Mouse (Mus musculus) liver, embryonic 15.5 days (tissue): Measurements from ENCODE around the gene Gpr19. TPM values are rescaled to one million over a fixed set of nuclear protein-coding genes. Genes with fewer than 3 reads are reported as not detected.

Experiments used
- ATAC-seq: fragments of 200-750 bp; cut with Nextera tagmentation; 2 replicates; pipeline ENCODE4 v1.8.0; 2017; ENCODE audit warnings: moderate number of reproducible peaks, mild to moderate bottlenecking, moderate library complexity; ENCODE audit not compliant: insufficient read depth
- H3K27ac ChIP-seq: fragments of 300-500 bp; sonication (generic); replicated peaks from 2 replicates; pipeline ENCODE4 v1.5.1; 2015; ENCODE audit warnings: mild to moderate bottlenecking, inconsistent platforms
- H3K27me3 ChIP-seq: fragments of 300-500 bp; sonication (generic); 2 replicates; pipeline ENCODE4 v1.6.1; 2015; ENCODE audit warnings: mild to moderate bottlenecking, inconsistent platforms
- H3K36me3 ChIP-seq: fragments of 300-500 bp; sonication (generic); replicated peaks from 2 replicates; pipeline ENCODE4 v1.6.1; 2015; ENCODE audit warnings: moderate library complexity, mild to moderate bottlenecking, inconsistent platforms
- H3K4me1 ChIP-seq: fragments of 300-500 bp; sonication (generic); replicated peaks from 2 replicates; pipeline ENCODE4 v1.6.1; 2015; ENCODE audit warnings: inconsistent platforms
- H3K4me2 ChIP-seq: fragments of 300-500 bp; sonication (generic); 2 replicates; pipeline ENCODE4 v1.6.1; 2015; ENCODE audit warnings: moderate library complexity, mild to moderate bottlenecking, inconsistent platforms
- H3K4me3 ChIP-seq: fragments of 300-500 bp; sonication (generic); replicated peaks from 2 replicates; pipeline ENCODE4 v1.5.1; 2015; ENCODE audit warnings: mild to moderate bottlenecking, inconsistent platforms
- H3K9ac ChIP-seq: fragments of 300-500 bp; sonication (generic); 2 replicates; pipeline ENCODE4 v1.6.1; 2015; ENCODE audit warnings: moderate library complexity, mild to moderate bottlenecking, inconsistent platforms
- H3K9me3 ChIP-seq: fragments of 300-500 bp; sonication (generic); replicated peaks from 2 replicates; pipeline ENCODE4 v1.6.1; 2016; ENCODE audit warnings: inconsistent platforms
- WGBS: fragments of 180-500 bp; shearing (Covaris S2); methylation state at CpG from one replicate; pipeline ENCODE4 v1.1.7; 2015; ENCODE audit warnings: mixed read lengths; ENCODE audit not compliant: insufficient replicate concordance; 5-methylcytosine and 5-hydroxymethylcytosine counted together
- polyA plus RNA-seq: library from polyadenylated mRNA; unstranded; fragments of >200 nt; fragmentation: Nextera tagmentation; extraction: Ambion mirVana; gene quantifications from 2 replicates; pipeline ENCODE4 v1.2.1, GENCODE M21; 2015

The Gpr19 gene
- polyA plus RNA-seq, 1 experiment from 2014 or later: 5.6 TPM

DNA sequence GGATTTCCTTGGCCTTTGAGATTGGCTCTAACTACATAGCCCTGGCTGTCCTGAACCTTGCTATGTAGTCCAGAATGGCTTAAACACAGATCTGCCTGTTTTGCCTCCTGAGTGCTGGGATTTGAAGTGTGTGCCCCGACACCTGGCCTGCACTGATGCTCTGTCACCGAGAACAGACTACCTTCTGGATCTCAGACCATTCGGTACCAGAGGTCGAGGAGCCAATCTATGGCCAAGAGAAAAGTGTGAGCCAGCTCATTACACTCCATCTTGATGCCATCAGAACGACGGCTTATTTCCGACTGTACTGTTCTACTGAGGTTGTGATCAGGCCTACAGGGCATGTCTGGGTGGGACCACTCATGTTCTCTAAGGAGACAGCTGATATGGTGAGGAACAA lies 32.3 kb downstream of the Gpr19 start:
- Histone ChIP-seq H3K4me3 (no peak overlapping the region), H3K4me2 (no peak overlapping the region), H3K4me1 (peaks cover 25% of the 10 kb centered on the region), H3K9ac (no peak overlapping the region), H3K36me3 (peaks cover 12% of the 10 kb centered on the region; the same call in 1 of the 2 replicates), H3K27ac (no peak overlapping the region), H3K9me3 (no peaks in the 10 kb centered on the region), H3K27me3 (no peaks in the 10 kb centered on the region)
- ATAC-seq: no peak
- 79% methylated on average over 7 of the region's 7 CpGs for WGBS

DNA sequence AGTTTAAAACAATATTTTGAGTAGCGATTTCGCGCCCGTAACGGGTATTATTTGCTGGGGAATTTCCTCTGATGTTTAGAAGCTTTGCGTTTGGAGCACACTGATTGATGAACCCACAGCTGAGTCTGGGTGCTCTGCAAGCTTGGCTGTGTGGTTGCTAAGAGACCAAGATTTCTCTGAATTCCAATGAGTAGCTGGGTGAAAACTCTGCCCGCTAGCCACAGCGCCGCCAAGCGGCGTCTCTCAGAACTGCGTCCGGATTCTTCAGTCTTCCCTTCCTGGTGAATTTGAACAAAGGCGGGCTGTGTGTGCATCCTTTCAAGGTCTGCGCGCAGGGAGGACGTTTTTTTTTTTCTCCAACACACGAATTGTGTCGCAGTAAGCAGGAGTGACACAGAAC lies 35.2 kb downstream of the Gpr19 start:
- Histone ChIP-seq H3K9me3 (no peaks in the 10 kb centered on the region), H3K36me3 (peaks cover 3% of the 10 kb centered on the region; the same call in 1 of the 2 replicates), H3K4me1 (peaks cover 15% of the 10 kb centered on the region), H3K9ac (no peak overlapping the region), H3K27me3 (no peaks in the 10 kb centered on the region), H3K4me2 (peak overlapping the region; percentile 38; the same call in 1 of the 2 replicates), H3K4me3 (0 out of 2 replicates have a peak overlapping the region, but pooled peaks have one; percentile 19), H3K27ac (no peak overlapping the region)
- ATAC-seq: 0 out of 2 replicates have a peak, but pooled peaks have one; percentile 23
- 4% methylated on average over 19 of the region's 19 CpGs for WGBS

DNA sequence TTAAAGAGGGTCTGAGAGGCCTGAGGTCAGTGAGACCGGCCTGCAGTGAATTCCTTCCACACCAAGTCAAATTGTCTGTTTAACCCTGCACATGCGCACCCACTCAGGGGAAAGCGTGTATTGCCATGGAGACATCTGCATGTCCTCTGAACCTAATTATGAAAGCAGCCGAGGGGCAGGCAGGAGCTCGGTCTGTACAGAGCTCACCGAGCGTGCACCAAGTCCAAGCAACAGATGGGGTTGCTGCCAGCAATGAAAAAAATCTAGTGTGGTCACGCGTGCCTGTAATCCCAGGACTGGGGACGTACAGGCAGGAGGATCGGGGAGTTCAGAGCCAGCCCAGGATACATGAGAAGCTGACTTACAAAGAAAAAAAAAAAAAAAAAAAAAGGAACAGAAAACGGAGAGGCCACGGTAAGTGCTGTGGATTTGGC lies 35.7 kb downstream of the Gpr19 start:
- Histone ChIP-seq H3K4me2 (peak overlapping the region; percentile 38; the same call in 1 of the 2 replicates), H3K27me3 (no peaks in the 10 kb centered on the region), H3K4me1 (peaks cover 15% of the 10 kb centered on the region), H3K9ac (no peak overlapping the region), H3K27ac (no peak overlapping the region), H3K36me3 (peaks cover 8% of the 10 kb centered on the region; the same call in 1 of the 2 replicates), H3K9me3 (no peaks in the 10 kb centered on the region), H3K4me3 (no peak overlapping the region)
- 66% methylated on average over 13 of the region's 13 CpGs for WGBS
- ATAC-seq: 0 out of 2 replicates have a peak, but pooled peaks have one; percentile 23

DNA sequence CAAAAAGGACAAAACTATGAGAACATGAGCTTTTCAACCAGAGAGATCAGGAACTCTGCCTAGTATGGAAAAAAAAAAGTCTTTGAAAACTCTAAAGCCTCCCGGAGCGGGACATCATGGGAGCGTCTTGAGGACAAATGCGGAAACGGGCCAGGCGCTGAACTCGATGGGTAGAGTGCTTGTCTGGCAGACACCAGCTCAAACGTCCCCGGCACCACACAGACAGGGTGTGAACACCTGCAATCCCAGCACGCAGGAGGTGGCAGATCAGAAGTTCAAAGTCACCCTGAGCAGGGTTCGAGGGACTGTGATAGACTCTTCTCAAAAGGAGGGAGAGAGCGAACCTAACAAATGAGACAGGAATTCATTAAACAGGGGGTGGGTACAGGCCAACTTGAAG lies 37.0 kb downstream of the Gpr19 start:
- Histone ChIP-seq H3K4me1 (peaks cover 15% of the 10 kb centered on the region), H3K4me3 (no peak overlapping the region), H3K27ac (no peak overlapping the region), H3K36me3 (peaks cover 17% of the 10 kb centered on the region), H3K4me2 (no peak overlapping the region), H3K27me3 (no peaks in the 10 kb centered on the region), H3K9me3 (no peaks in the 10 kb centered on the region), H3K9ac (no peak overlapping the region)
- WGBS: 83% methylated on average over 12 of the region's 12 CpGs
- ATAC-seq: no peak

DNA sequence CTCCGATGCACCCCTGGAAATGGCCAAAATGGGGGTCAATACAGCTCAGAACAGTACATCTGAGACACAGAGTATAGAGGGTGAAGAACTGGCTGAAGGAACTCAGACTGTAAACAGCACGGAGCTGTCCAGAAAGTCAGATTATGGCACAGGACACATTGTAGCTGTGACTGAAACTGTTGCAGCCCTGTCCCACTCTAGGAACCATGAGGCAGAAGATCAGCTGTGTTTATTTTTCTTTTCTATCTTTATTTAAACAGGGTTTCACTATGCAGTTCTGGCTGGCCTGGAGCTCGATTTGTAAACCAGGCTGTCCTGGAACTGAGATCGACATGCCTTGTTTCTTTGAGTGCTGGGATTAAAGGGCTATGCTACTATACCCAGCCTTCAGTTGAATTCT lies 38.1 kb downstream of the Gpr19 start:
- Histone ChIP-seq H3K9me3 (no peaks in the 10 kb centered on the region), H3K27ac (0 out of 2 replicates have a peak overlapping the region, but pooled peaks have one; percentile 33)

DNA sequence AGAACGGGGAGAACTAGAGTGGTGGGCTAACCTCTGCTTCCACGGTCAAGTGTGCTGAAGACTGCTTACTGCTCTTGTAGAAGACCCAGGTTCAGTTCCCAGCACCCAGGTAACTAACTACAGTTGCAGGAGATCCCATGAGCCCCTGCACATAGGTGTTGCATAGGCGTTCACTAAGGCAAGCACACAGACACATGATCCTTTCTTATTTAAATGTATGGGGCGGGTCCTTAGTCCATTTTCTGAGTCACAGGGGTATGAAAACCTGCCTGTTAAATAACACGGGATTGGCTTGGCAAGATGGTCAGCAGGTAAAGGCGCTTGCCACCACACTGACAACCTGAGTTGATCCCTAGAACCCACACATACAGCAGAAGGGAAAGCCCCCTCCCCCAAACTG lies 39.4 kb downstream of the Gpr19 start:
- no peaks in the 10 kb centered on the region for H3K27me3 ChIP-seq
- ATAC-seq: no peak
- H3K9ac ChIP-seq: no peak overlapping the region
- peaks cover 18% of the 10 kb centered on the region for H3K36me3 ChIP-seq
- whole genome bisulfite sequencing: 78% methylated on average over 6 of the region's 6 CpGs
- no peak overlapping the region for H3K4me3 ChIP-seq
- H3K4me2 ChIP-seq: no peak overlapping the region
- no peak overlapping the region for H3K27ac ChIP-seq
- H3K9me3 ChIP-seq: no peaks in the 10 kb centered on the region
- peaks cover 15% of the 10 kb centered on the region for H3K4me1 ChIP-seq

More for the DNA sequence above, 38.1 kb downstream of the Gpr19 start:
- no peaks in the 10 kb centered on the region for H3K27me3 ChIP-seq
- H3K4me2 ChIP-seq: no peak overlapping the region
- no peak overlapping the region for H3K9ac ChIP-seq
- H3K4me1 ChIP-seq: peaks cover 15% of the 10 kb centered on the region
- no peak overlapping the region for H3K4me3 ChIP-seq
- ATAC-seq: peak; percentile 10; the same call in 1 of the 2 replicates
- H3K36me3 ChIP-seq: peaks cover 18% of the 10 kb centered on the region
- WGBS: 60% methylated on average over 4 of the region's 4 CpGs

DNA sequence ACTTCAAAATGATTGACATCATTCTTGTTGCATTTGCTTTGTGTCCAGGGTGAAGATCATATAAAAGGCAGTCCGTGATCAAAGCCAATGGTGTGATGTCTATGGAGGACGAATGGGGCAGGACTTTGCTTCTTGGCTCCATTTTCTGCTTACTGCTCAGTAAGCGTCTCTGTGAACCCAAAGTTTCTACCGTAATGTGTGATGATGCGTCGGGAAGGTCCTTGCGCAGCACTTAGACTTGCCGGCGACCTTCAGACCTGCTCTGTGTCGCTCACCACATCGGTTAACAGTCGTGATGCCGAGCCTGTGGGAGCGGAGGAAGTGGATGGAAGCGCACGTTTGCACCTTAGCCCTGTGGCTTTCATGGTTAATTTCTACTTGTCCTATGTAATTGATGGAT lies 42.5 kb downstream of the Gpr19 start:
- peaks cover 30% of the 10 kb centered on the region for H3K36me3 ChIP-seq
- H3K9me3 ChIP-seq: no peaks in the 10 kb centered on the region
- 80% methylated on average over 16 of the region's 16 CpGs for WGBS
- ATAC-seq: no peak
- H3K4me1 ChIP-seq: peaks cover 8% of the 10 kb centered on the region; the same call in 1 of the 2 replicates
- no peaks in the 10 kb centered on the region for H3K27me3 ChIP-seq
- no peak overlapping the region for H3K4me2 ChIP-seq
- H3K4me3 ChIP-seq: no peak overlapping the region
- no peak overlapping the region for H3K27ac ChIP-seq
- no peak overlapping the region for H3K9ac ChIP-seq

DNA sequence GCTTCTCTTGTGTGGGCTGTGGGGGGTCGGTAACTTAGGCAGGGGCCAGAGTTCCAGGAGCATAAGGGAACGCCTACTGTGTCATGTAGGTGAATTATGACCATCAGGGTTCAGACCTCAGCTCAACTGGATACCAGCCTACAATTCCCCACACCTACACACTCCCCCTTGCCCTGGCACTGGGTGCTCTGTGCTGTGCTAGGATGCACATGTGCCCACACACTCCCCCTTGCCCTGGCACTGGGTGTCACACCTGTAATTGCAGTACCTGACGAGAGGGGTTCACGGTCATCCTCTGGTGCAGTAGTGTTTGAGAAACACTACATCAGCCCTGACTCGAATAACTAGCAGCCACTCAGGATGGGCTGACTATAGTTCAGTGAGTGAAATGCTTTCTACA lies 43.6 kb downstream of the Gpr19 start:
- Histone ChIP-seq H3K4me1 (peaks cover under 1% of the 10 kb centered on the region; the same call in 1 of the 2 replicates), H3K27me3 (no peaks in the 10 kb centered on the region), H3K9me3 (no peaks in the 10 kb centered on the region), H3K4me2 (no peak overlapping the region), H3K4me3 (no peak overlapping the region), H3K9ac (no peak overlapping the region), H3K36me3 (peaks cover 38% of the 10 kb centered on the region), H3K27ac (no peak overlapping the region)
- 70% methylated on average over 5 of the region's 5 CpGs for WGBS
- ATAC-seq: no peak

DNA sequence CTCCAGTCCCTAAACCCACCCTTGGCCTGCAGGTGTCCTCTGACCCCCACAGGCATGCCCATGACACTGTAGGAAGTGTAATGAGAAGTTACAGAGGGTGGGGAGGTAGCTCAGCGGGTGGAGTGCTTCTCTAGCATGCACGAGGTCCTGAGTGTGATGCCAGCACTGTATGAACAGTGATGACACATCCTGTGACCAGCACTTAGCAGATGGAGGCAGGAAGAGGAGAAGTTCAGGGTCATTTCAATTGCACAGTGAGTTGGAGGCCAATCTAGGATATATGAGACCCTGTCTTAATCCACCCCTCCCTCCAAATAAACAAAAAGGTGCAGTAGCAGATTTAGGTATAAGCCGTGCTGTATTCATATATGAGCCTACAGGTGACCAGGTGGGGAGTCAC lies 48.4 kb downstream of the Gpr19 start:
- H3K36me3 ChIP-seq: peaks cover 25% of the 10 kb centered on the region; the same call in 1 of the 2 replicates
- H3K4me2 ChIP-seq: no peak overlapping the region
- no peak overlapping the region for H3K27ac ChIP-seq
- peaks cover 6% of the 10 kb centered on the region; the same call in 1 of the 2 replicates for H3K4me1 ChIP-seq
- WGBS: 61% methylated on average over 3 of the region's 3 CpGs
- no peak for ATAC-seq
- H3K4me3 ChIP-seq: no peak overlapping the region
- H3K9me3 ChIP-seq: no peaks in the 10 kb centered on the region
- H3K9ac ChIP-seq: no peak overlapping the region
- no peaks in the 10 kb centered on the region for H3K27me3 ChIP-seq

DNA sequence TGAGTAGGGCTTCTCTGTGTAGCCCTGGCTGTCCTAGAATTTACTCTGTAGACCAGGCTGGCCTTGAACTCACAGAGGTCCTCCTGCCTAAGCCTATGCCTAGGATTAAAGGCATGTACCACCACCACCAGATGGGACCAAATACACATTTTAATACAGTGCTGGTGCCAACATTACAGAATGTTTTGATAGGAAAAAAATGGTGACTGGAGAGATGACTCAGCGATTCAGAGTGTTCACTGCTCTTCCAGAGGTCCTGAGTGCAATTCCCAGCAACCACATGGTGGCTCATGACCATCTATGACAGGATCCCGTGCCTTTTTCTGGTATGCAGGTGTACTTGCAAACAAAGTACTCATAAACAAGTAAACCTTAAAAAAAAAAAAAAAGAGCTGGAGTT lies 48.9 kb downstream of the Gpr19 start:
- peaks cover 25% of the 10 kb centered on the region; the same call in 1 of the 2 replicates for H3K36me3 ChIP-seq
- no peaks in the 10 kb centered on the region for H3K27me3 ChIP-seq
- no peak overlapping the region for H3K27ac ChIP-seq
- no peak overlapping the region for H3K9ac ChIP-seq
- no peak for ATAC-seq
- WGBS: 75% methylated on average over 2 of the region's 2 CpGs
- H3K4me3 ChIP-seq: no peak overlapping the region
- no peaks in the 10 kb centered on the region for H3K9me3 ChIP-seq
- no peak overlapping the region for H3K4me2 ChIP-seq
- peaks cover 6% of the 10 kb centered on the region; the same call in 1 of the 2 replicates for H3K4me1 ChIP-seq

DNA sequence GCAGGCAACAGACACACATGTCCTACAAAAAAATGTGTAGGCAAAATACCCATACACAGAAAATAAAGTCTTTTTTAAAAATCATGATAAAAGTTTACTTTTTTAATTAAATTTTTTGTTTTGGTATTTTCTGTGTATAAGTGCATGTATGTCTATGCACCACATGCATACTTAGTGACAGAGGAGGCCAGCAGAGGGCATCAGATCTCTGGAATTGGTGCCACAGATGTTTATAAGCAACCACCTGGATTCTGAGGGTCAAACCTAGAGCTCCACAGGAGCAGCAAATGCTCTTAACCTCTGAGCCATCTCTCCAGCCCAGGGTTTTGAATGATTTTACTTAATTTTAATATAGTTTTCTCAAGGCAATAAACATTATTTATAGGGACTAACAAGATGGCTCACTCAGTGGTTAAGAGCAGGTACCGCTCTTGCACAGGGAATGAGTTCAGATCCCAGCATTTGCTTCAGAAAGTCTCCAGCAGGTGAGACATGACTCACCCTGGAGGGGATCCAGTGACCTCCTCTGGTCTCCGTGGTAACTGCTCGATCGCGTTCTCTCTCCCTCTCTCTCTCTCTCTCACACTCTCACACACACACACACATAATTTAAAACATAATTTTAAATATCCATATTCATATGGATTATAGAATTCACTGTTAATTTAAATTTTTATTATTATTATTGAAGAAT lies 50.0 kb downstream of the Gpr19 start:
- Histone ChIP-seq H3K9me3 (no peaks in the 10 kb centered on the region), H3K27me3 (no peaks in the 10 kb centered on the region), H3K27ac (no peak overlapping the region), H3K9ac (no peak overlapping the region), H3K36me3 (peaks cover 25% of the 10 kb centered on the region; the same call in 1 of the 2 replicates), H3K4me1 (peaks cover 6% of the 10 kb centered on the region; the same call in 1 of the 2 replicates), H3K4me2 (no peak overlapping the region), H3K4me3 (no peak overlapping the region)
- 88% methylated on average over 5 of the region's 5 CpGs for WGBS
- no peak for ATAC-seq
